In genomic region chr7:16931968-16932627, GRCm38 (mm10) we compare ENCODE assay signal across 9 mouse cellular contexts. TPM values are rescaled to one million over a fixed set of nuclear protein-coding genes. Genes with fewer than 3 reads are reported as not detected.
A peak's percentile ranks its signal among the peaks of the same experiment; 100 is the strongest.
DNase-seq lines count a peak whose midpoint lies in the region; ATAC-seq lines count a peak whose summit lies in the region.
"Had no signal": no experiment of that assay in that cellular context is flagged by ENCODE, and none has a peak within 500 bp of the region (broad histone marks: within the 10 kb centered on the region; RNA-seq: fewer than 3 reads in every experiment).

No protein-coding gene starts in this region.

- ATAC-seq in limb, embryonic 11.5 days (ENCODE audit: insufficient number of reproducible peaks, low FRiP score, low TSS enrichment, low read depth), result 0 out of 2 replicates have a peak, but pooled peaks have one; percentile 58
- peak; percentile 40 for ATAC-seq in midbrain, embryonic 15.5 days (replicated peaks)

- H3K4me3 ChIP-seq in limb, embryonic 11.5 days (ENCODE audit: low read depth, low read length), result no peak overlapping the region
- no peak overlapping the region for H3K4me3 ChIP-seq in midbrain, embryonic 15.5 days
- H3K4me3 ChIP-seq: embryonic facial prominence, embryonic 15.5 days had no signal

- no peaks in the 10 kb centered on the region for H3K36me3 ChIP-seq in limb, embryonic 11.5 days (ENCODE audit: control insufficient read depth, insufficient read depth, low read length)
- H3K36me3 ChIP-seq in midbrain, embryonic 15.5 days (replicated peaks), result no peaks in the 10 kb centered on the region
- H3K36me3 ChIP-seq: embryonic facial prominence, embryonic 15.5 days had no signal

- no peaks in the 10 kb centered on the region for H3K4me1 ChIP-seq in limb, embryonic 11.5 days (ENCODE audit: control insufficient read depth, insufficient read depth, low read length)
- H3K4me1 ChIP-seq in midbrain, embryonic 15.5 days, result peaks cover 31% of the 10 kb centered on the region

- WGBS in limb, embryonic 11.5 days, result 20% methylated on average over 14 of the region's 14 CpGs
- WGBS in midbrain, embryonic 15.5 days, result 13% methylated on average over 14 of the region's 14 CpGs

- H3K9ac ChIP-seq in limb, embryonic 11.5 days (ENCODE audit: low read length), result no peak overlapping the region
- H3K9ac ChIP-seq in midbrain, embryonic 15.5 days, result no peak overlapping the region
- H3K9ac ChIP-seq: embryonic facial prominence, embryonic 15.5 days had no signal

- no peaks in the 10 kb centered on the region for H3K9me3 ChIP-seq in limb, embryonic 11.5 days (ENCODE audit: control insufficient read depth, low read length)
- no peaks in the 10 kb centered on the region for H3K9me3 ChIP-seq in midbrain, embryonic 15.5 days
- H3K9me3 ChIP-seq: embryonic facial prominence, embryonic 15.5 days had no signal

- H3K27me3 ChIP-seq in limb, embryonic 11.5 days (ENCODE audit: control insufficient read depth, insufficient read depth, low read length), result no peaks in the 10 kb centered on the region
- no peaks in the 10 kb centered on the region for H3K27me3 ChIP-seq in midbrain, embryonic 15.5 days (replicated peaks)
- H3K27me3 ChIP-seq: embryonic facial prominence, embryonic 15.5 days had no signal

- peak; percentile 86 for DNase-seq in A20 (ENCODE audit: low read depth, low spot score)
- peak; percentile 81 to 83 for DNase-seq in adrenal gland, adult 18-20 months (ENCODE audit: low spot score in 2 of 2)
- DNase-seq in embryo, embryonic 10.5 days (ENCODE audit: low spot score), result peak; percentile 96
- peak; percentile 72 to 81 for DNase-seq in gastrocnemius, postnatal 4 days (ENCODE audit: low spot score in 2 of 2)
- DNase-seq in kidney, adult 11 months, result peak; percentile 67
- DNase-seq in limb, embryonic 11.5 days (ENCODE audit: low spot score), result peak; percentile 92
- DNase-seq in spleen, postnatal 36 days (ENCODE audit: low spot score in 2 of 2), result peak; percentile 62 to 74

- H3K4me2 ChIP-seq in limb, embryonic 11.5 days (ENCODE audit: low read depth, severe bottlenecking), result no peak overlapping the region
- H3K4me2 ChIP-seq in midbrain, embryonic 15.5 days, result no peak overlapping the region
- H3K4me2 ChIP-seq: embryonic facial prominence, embryonic 15.5 days had no signal

- no peak overlapping the region for H3K27ac ChIP-seq in limb, embryonic 11.5 days (replicated peaks; ENCODE audit: low read depth, low read length)
- peak overlapping the region; percentile 84 for H3K27ac ChIP-seq in midbrain, embryonic 15.5 days
- H3K27ac ChIP-seq: embryonic facial prominence, embryonic 15.5 days had no signal

RNA-seq across cellular contexts. Expression of gene Calm3, which starts 8.2 kb away (rescaled TPM):
- total RNA-seq in adrenal gland, adult 18-20 months (2021), result 100 to 1,000 TPM; 227 to 234 TPM
- 100 to 1,000 TPM; 189 to 234 TPM for total RNA-seq in gastrocnemius, postnatal 4 days (2021)
- 176 and 201 TPM in 2 replicates for polyA plus RNA-seq in limb, embryonic 11.5 days (2014; fragmentation: Nextera tagmentation; extraction: Ambion mirVana)
- polyA plus RNA-seq in midbrain, embryonic 15.5 days (2015; fragmentation: Nextera tagmentation; extraction: Ambion mirVana), result 351 and 370 TPM in 2 replicates

RNA-seq across cellular contexts. Expression of gene Pnmal2, which starts 12.4 kb away (rescaled TPM):
- 10 to 100 TPM; 24.4 to 33.3 TPM for total RNA-seq in adrenal gland, adult 18-20 months (2021)
- total RNA-seq in gastrocnemius, postnatal 4 days (2021), result 10 to 100 TPM; 48.6 to 49.6 TPM
- 4.8 TPM in 2 replicates for polyA plus RNA-seq in limb, embryonic 11.5 days (2014; fragmentation: Nextera tagmentation; extraction: Ambion mirVana)
- 198 and 205 TPM in 2 replicates for polyA plus RNA-seq in midbrain, embryonic 15.5 days (2015; fragmentation: Nextera tagmentation; extraction: Ambion mirVana)

RNA-seq across cellular contexts. Expression of gene Ptgir, which starts 25.8 kb away (rescaled TPM):
- total RNA-seq in adrenal gland, adult 18-20 months (2021), result 1 to 10 TPM in 1 of 2 experiments, under 1 TPM in 1; 0.96 to 1.1 TPM
- total RNA-seq in gastrocnemius, postnatal 4 days (2021), result 1 to 10 TPM; 2.6 to 3.3 TPM
- polyA plus RNA-seq in limb, embryonic 11.5 days (2014; fragmentation: Nextera tagmentation; extraction: Ambion mirVana), result 0.24 and 0.44 TPM in 2 replicates
- 0.42 and 0.43 TPM in 2 replicates for polyA plus RNA-seq in midbrain, embryonic 15.5 days (2015; fragmentation: Nextera tagmentation; extraction: Ambion mirVana)

RNA-seq across cellular contexts. Expression of gene Pnmal1, which starts 27.4 kb away (rescaled TPM):
- total RNA-seq in adrenal gland, adult 18-20 months (2021), result 1 to 10 TPM; 3.5 to 4.0 TPM
- total RNA-seq in gastrocnemius, postnatal 4 days (2021), result under 1 TPM in 1 of 2 experiments, not detected in 1; 0.16 TPM
- polyA plus RNA-seq in limb, embryonic 11.5 days (2014; fragmentation: Nextera tagmentation; extraction: Ambion mirVana), result 2.0 and 2.1 TPM in 2 replicates
- polyA plus RNA-seq in midbrain, embryonic 15.5 days (2015; fragmentation: Nextera tagmentation; extraction: Ambion mirVana), result 74.5 and 76.1 TPM in 2 replicates

RNA-seq across cellular contexts. Expression of gene Gng8, which starts 40.5 kb away (rescaled TPM):
- under 1 TPM in 1 of 2 experiments, not detected in 1; 0.35 TPM for total RNA-seq in adrenal gland, adult 18-20 months (2021)
- 1 to 10 TPM; 2.6 TPM for total RNA-seq in gastrocnemius, postnatal 4 days (2021)
- 13.9 and 15.9 TPM in 2 replicates for polyA plus RNA-seq in limb, embryonic 11.5 days (2014; fragmentation: Nextera tagmentation; extraction: Ambion mirVana)
- polyA plus RNA-seq in midbrain, embryonic 15.5 days (2015; fragmentation: Nextera tagmentation; extraction: Ambion mirVana), result 9.7 and 16.6 TPM in 2 replicates
